Mouse (Mus musculus) erythroblast, embryonic 14.5 days (primary cell): Measurements from ENCODE around the gene Rora. TPM values are rescaled to one million over a fixed set of nuclear protein-coding genes. Genes with fewer than 3 reads are reported as not detected.

Experiments
- H3K27me3 ChIP-seq: 2 replicates; pipeline ENCODE4 v1.6.1; 2012; ENCODE audit warnings: inconsistent platforms; ENCODE audit not compliant: control insufficient read depth
- H3K36me3 ChIP-seq: 2 replicates; pipeline ENCODE4 v1.6.1; 2012; ENCODE audit warnings: mild to moderate bottlenecking, inconsistent platforms; ENCODE audit not compliant: control insufficient read depth
- H3K4me1 ChIP-seq: 2 replicates; pipeline ENCODE4 v1.6.1; 2012; ENCODE audit warnings: inconsistent platforms; ENCODE audit not compliant: control insufficient read depth
- H3K4me3 ChIP-seq: replicated peaks from 2 replicates; pipeline ENCODE3; 2012; ENCODE audit warnings: moderate library complexity, mild to moderate bottlenecking, inconsistent platforms
- H3K9me3 ChIP-seq: 2 replicates; pipeline ENCODE4 v1.6.1; 2012; ENCODE audit warnings: low read length, inconsistent platforms, mixed read lengths; ENCODE audit not compliant: control insufficient read depth
- GATA1 ChIP-seq: IDR thresholded peaks from 2 replicates; pipeline ENCODE4 v1.6.1; 2012; ENCODE audit warnings: low read length, inconsistent platforms, mixed read lengths
- TAL1 ChIP-seq: IDR thresholded peaks from 3 replicates; pipeline ENCODE4 v1.6.1; 2012; ENCODE audit warnings: low read length, inconsistent platforms, mixed read lengths
- polyA plus RNA-seq: library from polyadenylated mRNA; stranded (reverse); fragments of >175 nt; gene quantifications from 2 replicates; pipeline ENCODE4 v1.2.3, GENCODE M21; 2012

Gene Rora
- polyA plus RNA-seq, 1 experiment, result under 0.01 TPM

GRCm38 (mm10) chr9:69035456-69035855 lies 381.9 kb downstream of the Rora start:
- Histone ChIP-seq H3K4me3 (no peak overlapping the region), H3K36me3 (no peaks in the 10 kb centered on the region), H3K4me1 (no peaks in the 10 kb centered on the region), H3K9me3 (peaks cover 5% of the 10 kb centered on the region), H3K27me3 (no peaks in the 10 kb centered on the region)
- TF ChIP-seq GATA1 (no peak), TAL1 (no peak)

GRCm38 (mm10) chr9:69036296-69036695 lies 382.7 kb downstream of the Rora start:
- TF ChIP-seq GATA1 (no peak), TAL1 (no peak)
- peaks cover 5% of the 10 kb centered on the region for H3K9me3 ChIP-seq
- no peaks in the 10 kb centered on the region for H3K36me3 ChIP-seq
- no peaks in the 10 kb centered on the region for H3K27me3 ChIP-seq
- H3K4me3 ChIP-seq, result no peak overlapping the region
- H3K4me1 ChIP-seq, result no peaks in the 10 kb centered on the region

GRCm38 (mm10) chr9:69043920-69044613 lies 390.5 kb downstream of the Rora start:
- TF ChIP-seq GATA1 (no peak), TAL1 (no peak)
- Histone ChIP-seq H3K4me1 (no peaks in the 10 kb centered on the region), H3K36me3 (no peaks in the 10 kb centered on the region), H3K9me3 (peaks cover 14% of the 10 kb centered on the region), H3K4me3 (no peak overlapping the region), H3K27me3 (no peaks in the 10 kb centered on the region)

- Histone ChIP-seq H3K27me3 (no peaks in the 10 kb centered on the region), H3K9me3 (peaks cover 13% of the 10 kb centered on the region), H3K36me3 (no peaks in the 10 kb centered on the region), H3K4me1 (no peaks in the 10 kb centered on the region), H3K4me3 (no peak overlapping the region)
- TF ChIP-seq TAL1 (no peak), GATA1 (no peak)
These were observed 391.1 kb downstream of the Rora start for GRCm38 (mm10) chr9:69044614-69045133.

- Histone ChIP-seq H3K4me3 (no peak overlapping the region), H3K27me3 (no peaks in the 10 kb centered on the region), H3K4me1 (no peaks in the 10 kb centered on the region), H3K9me3 (peaks cover 9% of the 10 kb centered on the region), H3K36me3 (no peaks in the 10 kb centered on the region)
- TF ChIP-seq GATA1 (no peak), TAL1 (no peak)
These were observed 392.3 kb downstream of the Rora start for GRCm38 (mm10) chr9:69045908-69046307.

GRCm38 (mm10) chr9:69050856-69051255 lies 397.3 kb downstream of the Rora start:
- TF ChIP-seq TAL1 (no peak), GATA1 (no peak)
- Histone ChIP-seq H3K4me1 (no peaks in the 10 kb centered on the region), H3K36me3 (no peaks in the 10 kb centered on the region), H3K4me3 (no peak overlapping the region), H3K9me3 (peaks cover 1% of the 10 kb centered on the region; the same call in 1 of the 2 replicates), H3K27me3 (no peaks in the 10 kb centered on the region)

GRCm38 (mm10) chr9:69051890-69052289 lies 398.3 kb downstream of the Rora start:
- no peak overlapping the region for H3K4me3 ChIP-seq
- no peaks in the 10 kb centered on the region for H3K36me3 ChIP-seq
- H3K4me1 ChIP-seq, result no peaks in the 10 kb centered on the region
- no peak for TF ChIP-seq GATA1
- no peak for TF ChIP-seq TAL1
- no peaks in the 10 kb centered on the region for H3K9me3 ChIP-seq
- H3K27me3 ChIP-seq, result no peaks in the 10 kb centered on the region

- Histone ChIP-seq H3K4me1 (no peaks in the 10 kb centered on the region), H3K9me3 (no peaks in the 10 kb centered on the region), H3K4me3 (no peak overlapping the region), H3K27me3 (no peaks in the 10 kb centered on the region), H3K36me3 (no peaks in the 10 kb centered on the region)
- TF ChIP-seq TAL1 (no peak), GATA1 (no peak)
These were observed 401.7 kb downstream of the Rora start for GRCm38 (mm10) chr9:69055302-69055701.

GRCm38 (mm10) chr9:69071203-69071867 lies 417.7 kb downstream of the Rora start:
- no peak overlapping the region for H3K4me3 ChIP-seq
- H3K9me3 ChIP-seq, result no peaks in the 10 kb centered on the region
- no peaks in the 10 kb centered on the region for H3K27me3 ChIP-seq
- no peak for TF ChIP-seq TAL1
- H3K4me1 ChIP-seq, result no peaks in the 10 kb centered on the region
- H3K36me3 ChIP-seq, result no peaks in the 10 kb centered on the region
